Mouse (Mus musculus) adrenal gland, postnatal 4 days (tissue): Measurements from ENCODE around the gene Hibadh. TPM values are rescaled to one million over a fixed set of nuclear protein-coding genes. Genes with fewer than 3 reads are reported as not detected.

Experiments
- DNase-seq, 2 experiments: peaks; one replicate each; pipeline ENCODE4 v3.0.0; 2021 to 2022; ENCODE audit warnings: low spot score in 2 of 2, mixed read lengths in 2 of 2
- total RNA-seq, 2 experiments: library from RNA; stranded (reverse); gene quantifications; 2 replicates each; pipeline ENCODE4 v1.2.3; 2021

Gene Hibadh
- total RNA-seq, 2 experiments from 2014 or later: 126 to 128 TPM

DNA sequence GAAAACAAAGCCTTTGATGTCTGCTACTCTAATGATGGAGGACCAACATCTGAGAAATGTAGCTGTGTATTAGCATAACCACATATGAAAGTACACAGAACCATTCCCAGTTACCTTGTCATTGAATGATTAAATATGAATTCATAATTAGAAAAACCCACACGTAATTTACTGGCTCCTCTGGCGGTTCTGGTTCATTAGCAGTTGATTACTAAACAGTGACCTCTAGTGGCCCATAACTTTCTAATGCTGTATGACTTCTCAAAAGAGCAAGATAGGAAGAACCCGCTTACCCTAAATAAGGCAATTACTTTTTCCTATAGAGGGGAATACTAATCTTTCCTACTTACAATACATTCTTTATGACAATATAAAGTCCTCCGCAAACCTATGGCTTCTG is 62.9 kb downstream of the Hibadh start:
- DNase-seq: no peak

- DNase-seq: no peak
Measured at GRCm38 (mm10) chr6:52568706-52569105, 71.5 kb downstream of the Hibadh start.

- DNase-seq: no peak
Measured at GRCm38 (mm10) chr6:52567327-52568299, 72.6 kb downstream of the Hibadh start.

GRCm38 (mm10) chr6:52565210-52565609 is 75.0 kb downstream of the Hibadh start:
- DNase-seq: no peak

GRCm38 (mm10) chr6:52562994-52563393 is 77.2 kb downstream of the Hibadh start:
- DNase-seq: no peak

GRCm38 (mm10) chr6:52559041-52559440 is 81.1 kb downstream of the Hibadh start:
- no peak for DNase-seq

- no peak for DNase-seq
Measured at GRCm38 (mm10) chr6:52544376-52544775, 95.8 kb downstream of the Hibadh start.

GRCm38 (mm10) chr6:52542464-52542863 is 97.7 kb downstream of the Hibadh start:
- DNase-seq: no peak

DNA sequence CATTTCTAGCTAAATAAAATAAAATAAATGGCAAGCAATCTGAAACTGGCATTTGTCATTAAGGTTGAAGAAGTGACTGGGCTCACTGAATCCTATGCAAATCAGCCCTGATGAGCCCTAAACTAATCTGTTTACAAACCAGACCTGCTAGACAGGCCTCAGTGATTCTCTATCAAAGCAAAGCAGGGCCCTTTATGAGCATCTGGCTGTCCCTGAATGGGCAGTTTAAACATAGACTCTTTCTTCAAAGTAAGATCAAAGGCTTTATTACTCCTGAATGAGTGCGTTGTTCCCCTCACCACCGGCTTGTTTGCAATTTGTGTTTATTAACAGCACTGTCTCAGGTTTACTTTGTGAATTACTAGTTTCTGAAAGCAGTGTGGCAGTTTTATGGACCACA is 100.3 kb downstream of the Hibadh start:
- DNase-seq: no peak

DNA sequence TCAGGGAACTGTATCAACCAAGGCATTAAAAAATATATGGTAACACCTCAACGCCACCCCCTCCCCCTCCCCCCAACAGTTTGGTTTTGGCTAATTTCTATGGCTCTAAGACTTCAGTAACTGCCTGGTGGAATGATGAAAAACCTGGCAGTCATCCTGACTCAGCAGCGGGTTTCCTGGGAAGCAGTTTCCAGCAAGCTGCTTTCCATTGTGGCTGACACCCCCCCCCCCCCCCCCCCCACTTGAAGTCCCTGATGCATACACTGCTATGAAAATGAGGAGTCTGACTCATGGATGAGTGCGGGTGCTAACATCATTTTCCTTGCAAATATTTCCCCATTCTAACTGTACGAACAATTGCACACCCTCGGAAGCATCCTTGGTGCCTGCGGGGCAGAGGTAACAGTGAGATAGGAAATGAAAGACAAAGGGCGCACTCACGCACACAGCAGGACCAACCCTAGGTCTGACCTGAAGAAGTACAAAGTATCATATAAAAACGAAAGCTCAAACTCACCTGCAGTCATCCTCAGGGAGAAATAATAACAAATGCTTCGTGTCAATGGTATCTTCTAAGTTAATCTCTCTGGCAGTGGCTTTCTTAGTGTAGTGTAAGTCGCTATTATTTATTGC is 105.0 kb downstream of the Hibadh start:
- no peak for DNase-seq

DNA sequence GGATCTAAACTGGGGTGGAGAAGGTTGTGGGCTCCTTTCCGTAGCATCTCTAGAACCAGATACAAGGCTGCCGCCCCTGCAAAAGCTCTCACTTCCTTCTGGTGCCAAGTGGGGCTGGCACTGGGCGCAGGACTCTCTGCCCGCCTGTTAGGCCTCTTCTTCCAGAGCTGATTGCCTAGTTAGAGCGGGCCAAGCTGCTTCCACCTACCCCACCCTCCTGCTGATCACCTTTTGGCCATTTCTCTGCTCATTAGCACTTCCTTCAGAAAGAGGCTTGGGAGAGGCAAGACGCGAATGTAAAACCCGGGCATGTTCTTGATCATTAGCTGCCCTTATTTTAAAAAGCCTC is 108.1 kb downstream of the Hibadh start:
- no peak for DNase-seq

DNA sequence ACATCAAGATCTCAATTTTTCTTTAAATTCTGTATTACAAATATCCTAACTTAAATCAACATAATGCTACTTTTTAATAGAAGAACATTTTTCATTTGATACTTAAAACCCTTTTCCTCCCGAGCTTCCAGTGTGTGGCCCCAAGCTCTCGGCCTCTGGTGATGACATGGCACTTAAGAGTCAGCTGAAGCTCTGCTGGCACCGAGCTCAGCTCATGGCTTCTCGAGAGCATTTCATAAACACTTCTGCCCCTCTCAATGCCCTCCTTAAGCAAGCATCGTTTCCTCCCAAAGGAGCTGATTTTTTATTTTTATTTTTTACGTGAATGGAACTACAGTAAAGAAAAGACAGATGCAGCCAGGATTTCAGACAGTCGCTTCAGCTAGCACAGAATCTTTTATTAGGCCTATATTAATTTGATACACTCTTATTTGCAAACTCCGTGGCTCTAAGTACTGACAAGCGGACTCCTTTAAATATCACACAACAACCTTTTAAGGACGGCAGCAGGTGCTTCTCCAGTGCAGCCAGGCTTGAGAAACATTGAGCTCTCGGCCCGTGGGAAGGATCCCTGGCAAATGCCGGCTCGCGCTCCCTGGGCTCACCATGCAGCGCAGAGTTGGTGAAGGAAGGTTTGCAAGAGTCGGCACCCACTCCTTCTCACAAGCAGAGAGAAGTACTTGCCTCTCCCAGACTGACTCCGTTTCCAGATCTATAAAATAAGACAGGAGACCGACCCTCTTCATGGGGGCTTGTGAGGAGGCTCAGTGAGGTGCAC is 108.6 kb downstream of the Hibadh start:
- no peak for DNase-seq

DNA sequence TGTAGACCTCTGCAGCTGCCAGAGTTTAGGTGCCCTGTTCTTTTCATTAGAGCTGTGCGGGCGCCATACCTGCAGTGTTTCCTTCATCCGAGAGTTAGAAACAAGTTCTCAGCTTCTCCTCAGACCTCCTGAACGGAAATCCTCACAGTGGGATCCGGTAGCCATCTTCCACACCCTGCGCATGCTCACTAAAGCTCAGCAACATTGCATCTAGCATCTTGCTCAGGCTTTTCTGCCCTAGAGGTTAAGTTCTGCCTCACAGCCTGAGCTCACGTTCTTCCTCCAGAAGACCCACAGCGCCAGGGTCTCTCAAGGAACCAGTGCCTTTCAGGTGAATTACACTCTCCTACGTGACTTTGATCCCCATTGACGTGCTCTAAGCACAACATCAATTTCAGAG is 109.3 kb downstream of the Hibadh start:
- no peak for DNase-seq

- DNase-seq: no peak
Measured at GRCm38 (mm10) chr6:52524226-52524625, 116.0 kb downstream of the Hibadh start.

DNA sequence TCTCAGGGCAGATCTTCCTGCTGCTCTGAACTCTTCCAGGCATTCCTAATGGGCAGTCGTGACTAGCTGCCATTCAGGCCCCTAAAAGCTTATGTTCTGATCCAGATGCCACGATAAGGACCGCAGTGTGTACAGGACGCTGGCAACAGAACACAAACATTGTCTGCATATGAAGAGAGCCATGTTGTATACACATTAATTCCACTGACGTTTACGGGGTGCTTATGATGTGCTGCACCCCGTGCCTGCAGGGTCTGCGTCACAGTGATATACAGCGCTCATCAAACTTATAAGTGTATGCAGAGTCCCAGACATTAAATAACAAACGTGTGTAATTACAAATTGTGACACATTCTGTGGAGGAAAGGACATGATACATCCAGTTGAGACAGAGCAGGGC is 121.5 kb downstream of the Hibadh start:
- no peak for DNase-seq

DNA sequence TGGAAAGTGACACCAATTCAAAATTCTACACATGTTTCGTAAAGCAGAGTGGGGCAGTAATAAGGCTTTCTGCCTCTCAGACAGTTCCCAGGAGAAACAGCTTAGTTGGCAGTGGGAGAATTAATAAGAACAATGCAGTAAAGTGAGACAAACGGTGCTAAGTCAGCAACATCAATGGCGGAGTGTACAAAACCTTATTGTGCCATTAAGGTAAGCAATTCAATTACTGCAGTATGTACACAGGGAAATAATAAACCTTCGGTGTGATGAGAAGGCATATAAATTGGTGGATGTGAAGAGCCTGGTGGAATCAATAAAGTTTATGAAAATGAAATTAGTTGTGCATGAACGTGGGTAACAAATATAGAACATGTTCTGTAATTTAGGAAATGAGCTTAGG is 122.9 kb downstream of the Hibadh start:
- no peak for DNase-seq

- DNase-seq: no peak
Measured at GRCm38 (mm10) chr6:52513876-52514405, 126.2 kb downstream of the Hibadh start.

DNA sequence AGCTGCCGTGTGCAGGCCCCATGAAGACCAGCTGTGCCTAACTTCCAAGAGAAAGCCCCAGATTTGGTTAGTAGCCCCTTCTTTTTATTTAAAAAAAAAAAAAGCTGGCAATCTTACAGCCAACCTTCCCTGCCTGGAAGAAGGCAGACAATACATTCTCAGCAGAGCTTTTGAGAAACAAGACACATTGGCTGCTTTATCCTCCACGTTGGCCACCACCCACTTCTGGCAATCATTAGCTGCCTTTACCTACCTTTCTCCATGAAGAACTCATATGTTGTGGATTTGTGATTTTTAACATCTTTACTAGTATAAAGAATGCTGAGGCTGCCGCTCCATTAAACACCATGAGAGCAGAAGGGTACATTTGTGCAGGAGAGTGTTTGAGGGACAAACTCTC is 131.4 kb downstream of the Hibadh start:
- DNase-seq: no peak

DNA sequence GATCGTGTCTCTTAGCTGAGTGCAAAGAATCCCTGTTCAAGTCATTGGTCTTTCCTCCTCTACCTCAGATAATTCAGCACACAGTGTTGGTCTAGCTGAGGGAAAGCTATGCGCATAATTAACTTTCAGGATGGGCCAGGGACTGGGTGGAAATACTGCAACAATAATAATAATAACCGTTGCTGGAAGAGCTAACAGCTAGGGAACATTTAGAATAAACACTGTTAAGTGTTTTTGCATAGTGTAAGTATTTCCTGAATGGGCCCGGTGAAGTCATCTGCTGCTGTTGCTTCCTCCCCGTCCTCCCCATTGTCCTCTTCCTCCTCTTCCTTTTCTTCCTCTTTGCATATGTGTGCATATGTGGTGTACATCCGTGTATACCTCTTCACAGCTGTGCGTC is 132.2 kb downstream of the Hibadh start:
- DNase-seq: no peak

DNA sequence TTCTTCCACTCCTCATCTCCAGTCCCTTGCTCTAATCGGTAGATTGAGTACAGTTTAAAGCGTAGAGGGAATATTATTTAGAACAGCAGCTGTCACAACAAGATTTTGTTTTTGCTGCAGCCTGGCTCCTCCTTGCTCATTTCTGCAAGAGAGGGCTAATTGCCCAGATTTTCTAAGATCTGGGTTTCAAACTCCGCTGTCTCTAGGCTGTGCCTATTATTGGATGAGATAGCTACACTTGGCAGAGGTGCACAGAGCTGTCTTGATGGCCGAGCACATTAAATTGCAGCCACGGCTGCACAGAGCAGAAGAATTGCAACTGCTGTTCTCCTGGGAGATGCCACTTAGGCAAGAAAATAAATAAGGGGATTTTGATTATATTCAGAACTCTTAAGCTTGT is 133.0 kb downstream of the Hibadh start:
- no peak for DNase-seq
